Mouse (Mus musculus): ENCODE data around the gene Msi2.

DNA sequence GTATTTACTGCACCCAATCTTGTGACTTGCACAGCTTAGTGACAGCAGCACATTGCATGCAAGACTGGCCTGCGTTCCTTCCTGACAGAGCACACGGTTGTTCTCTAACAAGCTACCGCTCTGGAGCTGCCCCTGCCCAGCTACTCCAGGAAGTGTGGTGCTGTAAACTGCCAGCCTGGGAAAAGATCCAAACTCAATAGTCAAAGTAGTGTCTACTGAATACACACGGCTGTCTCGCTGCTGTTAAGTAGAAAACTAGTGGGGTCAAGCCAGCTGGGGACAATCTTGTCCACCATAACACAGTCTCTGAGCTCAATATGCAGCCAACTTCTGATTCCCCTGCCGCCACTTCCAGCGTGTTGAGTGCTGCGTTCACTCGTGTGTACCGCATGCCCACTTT lies 325.6 kb downstream of the Msi2 start:
- TF ChIP-seq CTCF (IDR thresholded peaks at IDR 0.05; ENCODE audit: extremely low read depth, insufficient read depth, insufficient read length, insufficient replicate concordance): no peak
- TF ChIP-seq POLR2A (IDR thresholded peaks at IDR 0.05; ENCODE audit: low read depth, low read length): no peak
